Mouse (Mus musculus): ENCODE results near the gene Fam131a.

DNA sequence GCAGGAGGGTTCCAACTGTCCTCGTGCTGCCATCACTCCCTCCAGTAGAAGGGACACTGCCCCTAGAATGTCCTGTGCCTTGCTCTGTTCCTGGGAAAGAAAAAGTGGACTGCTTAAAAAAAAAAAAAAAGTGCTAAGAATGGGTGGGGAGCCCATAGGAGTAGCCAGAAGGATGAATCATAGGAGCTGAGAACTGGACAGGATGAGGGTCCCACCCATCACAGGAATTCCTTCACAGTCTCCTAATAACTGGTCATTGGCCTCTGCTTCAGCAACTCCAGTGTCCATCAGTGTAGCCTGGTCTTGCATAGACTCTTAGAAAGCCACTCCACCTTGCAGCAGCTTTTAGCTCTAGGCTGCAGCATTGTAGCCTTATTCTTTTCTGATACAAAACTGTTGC lies 33.3 kb downstream of the Fam131a start:
- TF ChIP-seq CTCF (conservative IDR thresholded peaks at IDR 0.05; ENCODE audit: low read length) (no peak), NANOG (IDR thresholded peaks at IDR 0.05; ENCODE audit: borderline replicate concordance, low read length) (no peak)

Measured in E14TG2a.4 (cell line).